22 mouse cellular contexts compared by ENCODE assay signal in the genomic region with DNA sequence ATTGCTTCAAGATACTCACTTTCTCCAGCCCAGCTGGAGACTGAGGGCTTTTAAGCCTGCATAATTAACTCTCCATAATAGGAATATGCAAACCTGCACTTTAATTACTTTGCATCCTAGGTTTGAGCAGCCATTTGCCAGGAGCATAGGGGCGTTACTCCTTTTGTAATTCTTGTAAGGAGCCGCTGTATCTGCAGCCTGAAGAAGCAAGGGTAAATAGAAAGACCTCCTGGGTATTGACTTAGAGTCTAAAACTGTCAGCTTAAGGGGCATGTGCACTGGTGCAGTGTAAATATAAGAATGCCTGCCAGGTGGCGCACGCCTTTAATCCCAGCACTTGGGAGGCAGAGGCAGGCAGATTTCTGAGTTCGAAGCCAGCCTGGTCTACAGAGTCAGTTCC.
"Had no signal": no experiment of that assay in that cellular context is flagged by ENCODE, and none has a peak within 500 bp of the region (broad histone marks: within the 10 kb centered on the region; RNA-seq: fewer than 3 reads in every experiment).

No protein-coding gene starts in this region.

- H3K27me3 ChIP-seq: limb, embryonic 13.5 days; liver, embryonic 12.5 days; liver, embryonic 15.5 days; lung, embryonic 15.5 days; midbrain, embryonic 12.5 days; midbrain, embryonic 15.5 days; neural tube, embryonic 13.5 days; stomach, embryonic 15.5 days had no signal

- ATAC-seq: liver, embryonic 12.5 days; midbrain, embryonic 15.5 days had no signal

- H3K4me1 ChIP-seq: limb, embryonic 10.5 days; limb, embryonic 13.5 days; liver, embryonic 12.5 days; liver, embryonic 15.5 days; lung, embryonic 15.5 days; midbrain, embryonic 12.5 days; midbrain, embryonic 15.5 days; neural tube, embryonic 13.5 days; stomach, embryonic 15.5 days had no signal

- H3K9me3 ChIP-seq: limb, embryonic 10.5 days; limb, embryonic 13.5 days; liver, embryonic 12.5 days; liver, embryonic 15.5 days; lung, embryonic 15.5 days; midbrain, embryonic 12.5 days; midbrain, embryonic 15.5 days; neural tube, embryonic 13.5 days; stomach, embryonic 15.5 days had no signal

- H3K27ac ChIP-seq: limb, embryonic 10.5 days; limb, embryonic 13.5 days; liver, embryonic 12.5 days; liver, embryonic 15.5 days; lung, embryonic 15.5 days; midbrain, embryonic 12.5 days; midbrain, embryonic 15.5 days; neural tube, embryonic 13.5 days; stomach, embryonic 15.5 days had no signal

- H3K9ac ChIP-seq: limb, embryonic 13.5 days; liver, embryonic 12.5 days; liver, embryonic 15.5 days; lung, embryonic 15.5 days; midbrain, embryonic 12.5 days; midbrain, embryonic 15.5 days; neural tube, embryonic 13.5 days; stomach, embryonic 15.5 days had no signal

- H3K4me2 ChIP-seq: limb, embryonic 13.5 days; liver, embryonic 12.5 days; liver, embryonic 15.5 days; lung, embryonic 15.5 days; midbrain, embryonic 12.5 days; midbrain, embryonic 15.5 days; neural tube, embryonic 13.5 days; stomach, embryonic 15.5 days had no signal

- H3K4me3 ChIP-seq: limb, embryonic 10.5 days; limb, embryonic 13.5 days; liver, embryonic 12.5 days; liver, embryonic 15.5 days; lung, embryonic 15.5 days; midbrain, embryonic 12.5 days; midbrain, embryonic 15.5 days; myocyte; neural tube, embryonic 13.5 days; stomach, embryonic 15.5 days had no signal

- DNase-seq: kidney, adult 9 months; kidney, postnatal 14 days; kidney, postnatal 4 days; liver; lung, adult 18-20 months; lung, postnatal 10 days; lung, postnatal 4 days; retina, postnatal 1 day; right cerebral cortex, postnatal 25 days; spleen, adult 18-20 months; thymus, adult 18-20 months; thymus, postnatal 36 days had no signal
